Mouse (Mus musculus): ENCODE results near the gene Tom1l1.

GRCm38 (mm10) chr11:90733575-90733974 is 45.4 kb upstream of the Tom1l1 start:
- TF ChIP-seq GATA1 (IDR thresholded peaks at IDR 0.05; ENCODE audit: borderline replicate concordance, low read length) (no peak), FLI1 (IDR thresholded peaks at IDR 0.05; ENCODE audit: low read length) (no peak)
